Mouse (Mus musculus) liver, postnatal 0 days (tissue): Measurements from ENCODE around the gene Sdk1.

Experiments used
- CTCF ChIP-seq: sonication (generic); IDR thresholded peaks from 2 replicates; pipeline ENCODE4 v1.5.1; 2016; ENCODE audit warnings: antibody characterized with exemption, low read depth
- EP300 ChIP-seq: IDR thresholded peaks from 2 replicates; pipeline ENCODE4 v1.6.1; 2016; ENCODE audit warnings: antibody characterized with exemption, low read depth, mild to moderate bottlenecking

DNA sequence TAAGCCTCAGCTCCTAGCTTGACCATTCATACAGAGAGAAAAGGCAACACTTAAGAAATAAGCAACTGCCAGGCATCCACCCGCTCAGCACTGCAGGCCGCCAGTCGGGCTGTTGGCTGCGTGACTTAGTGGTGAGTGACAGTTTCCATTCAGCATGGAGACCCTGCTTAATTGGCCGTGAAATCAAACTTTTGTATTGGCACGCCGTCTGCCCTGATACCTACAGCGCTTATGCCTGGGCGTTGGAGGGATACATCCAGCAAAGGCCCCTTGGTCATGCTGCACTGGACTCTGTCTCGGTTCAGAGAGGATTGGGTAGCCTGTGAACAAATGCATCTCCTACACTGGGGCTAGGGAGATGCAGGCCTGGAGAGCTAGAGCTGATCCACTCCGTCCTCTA is 938.0 kb downstream of the Sdk1 start:
- no peak for TF ChIP-seq CTCF
- no peak for TF ChIP-seq EP300
